Mouse (Mus musculus) frontal cortex, postnatal 36 days (tissue): ENCODE data around the gene Arrdc1.
"Not testable (repeated sequence)": the region's sequence is repeated elsewhere in the genome, so short reads cannot be mapped to it uniquely, and the experiment has no call there.

Experiments
- DNase-seq, 2 experiments: peaks; one replicate each; pipeline ENCODE4 v3.0.0; 2022; ENCODE audit warnings: low spot score in 2 of 2

The Arrdc1 gene

GRCm38 (mm10) chr2:24935057-24935796 lies at the start of gene Arrdc1:
Arrdc1 (minus strand) TSS chr2:24935252.
- peak; percentile 72 to 84 for DNase-seq

DNA sequence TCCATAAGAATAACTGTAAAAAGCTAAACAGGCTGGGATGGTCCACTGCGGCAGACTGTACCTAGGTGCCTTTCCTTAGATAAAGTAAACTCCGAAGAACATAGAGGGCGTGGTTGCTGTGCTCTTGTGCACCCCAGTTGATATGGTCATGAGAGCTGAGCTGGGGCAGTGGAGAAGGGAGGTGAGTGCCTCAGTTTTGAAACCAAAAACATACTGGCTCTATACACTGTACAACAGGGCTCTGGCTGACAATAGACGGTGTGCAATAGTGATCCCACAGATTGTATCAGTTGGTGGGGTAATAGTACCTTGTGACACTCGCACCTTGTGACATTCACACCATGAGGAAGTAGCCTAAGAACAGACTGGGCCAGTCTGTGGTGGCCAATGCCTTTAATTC lies 41.9 kb upstream of the Arrdc1 start:
- DNase-seq: no peak

DNA sequence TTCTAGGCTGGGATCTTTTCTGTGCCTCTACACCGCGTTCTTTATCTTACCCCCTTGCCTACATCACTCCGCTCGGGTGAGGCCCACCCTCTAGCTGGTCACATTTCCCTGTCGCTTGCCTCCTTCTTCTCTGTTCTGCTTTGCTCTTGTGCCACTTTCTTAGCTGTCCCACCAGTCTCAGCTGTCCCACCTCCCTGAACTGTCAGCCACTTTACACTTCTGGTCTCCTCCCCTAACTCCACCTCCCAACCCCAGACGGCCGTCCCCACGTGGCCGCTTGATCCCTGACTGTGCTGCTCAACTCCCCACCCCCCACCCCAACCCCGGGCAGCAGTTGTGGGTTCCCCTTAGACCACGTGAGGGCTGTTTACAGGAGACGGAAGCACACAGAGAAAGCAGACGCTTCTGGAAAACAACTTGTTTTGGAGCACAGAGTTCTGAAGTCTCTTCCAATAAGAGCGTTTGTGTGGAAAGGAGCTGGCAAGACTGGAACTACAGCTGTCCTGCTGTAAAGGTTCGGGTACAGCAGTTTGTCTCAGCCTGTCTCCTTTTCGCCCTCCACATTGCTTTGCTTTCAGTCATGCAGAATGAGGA lies 40.7 kb upstream of the Arrdc1 start, which contains the start of gene Pnpla7:
Gene Pnpla7, plus strand, starts transcription at position 330 of the 594 bp plus-strand sequence.
- DNase-seq: peak; percentile 48 to 73

GRCm38 (mm10) chr2:24974906-24975703 lies 40.1 kb upstream of the Arrdc1 start, which contains the start of gene Mrpl41:
Mrpl41 (minus strand) TSS chr2:24975098.
- DNase-seq: peak; percentile 96

DNA sequence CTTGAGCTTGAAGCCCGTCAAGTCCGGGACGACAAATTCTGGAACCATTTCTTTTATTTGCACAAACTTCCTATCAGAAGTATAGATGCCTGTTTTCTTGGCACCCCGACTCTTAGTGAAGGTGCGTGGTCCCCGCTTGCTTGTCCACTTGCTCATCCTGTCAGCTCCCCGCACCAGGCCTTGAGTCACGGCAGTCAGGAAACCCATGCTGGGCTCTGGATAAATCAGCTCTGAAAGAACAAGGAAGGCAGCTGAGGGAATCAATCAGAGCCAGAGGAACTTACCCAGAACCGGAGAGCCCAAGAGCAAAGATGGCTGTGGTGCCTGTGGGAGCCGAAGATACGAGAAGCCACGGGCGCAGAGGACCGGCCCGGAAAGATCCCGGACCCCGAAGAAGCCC lies 39.4 kb upstream of the Arrdc1 start:
- DNase-seq: not testable (repeated sequence)

GRCm38 (mm10) chr2:24970386-24970785 lies 35.3 kb upstream of the Arrdc1 start:
- no peak for DNase-seq

DNA sequence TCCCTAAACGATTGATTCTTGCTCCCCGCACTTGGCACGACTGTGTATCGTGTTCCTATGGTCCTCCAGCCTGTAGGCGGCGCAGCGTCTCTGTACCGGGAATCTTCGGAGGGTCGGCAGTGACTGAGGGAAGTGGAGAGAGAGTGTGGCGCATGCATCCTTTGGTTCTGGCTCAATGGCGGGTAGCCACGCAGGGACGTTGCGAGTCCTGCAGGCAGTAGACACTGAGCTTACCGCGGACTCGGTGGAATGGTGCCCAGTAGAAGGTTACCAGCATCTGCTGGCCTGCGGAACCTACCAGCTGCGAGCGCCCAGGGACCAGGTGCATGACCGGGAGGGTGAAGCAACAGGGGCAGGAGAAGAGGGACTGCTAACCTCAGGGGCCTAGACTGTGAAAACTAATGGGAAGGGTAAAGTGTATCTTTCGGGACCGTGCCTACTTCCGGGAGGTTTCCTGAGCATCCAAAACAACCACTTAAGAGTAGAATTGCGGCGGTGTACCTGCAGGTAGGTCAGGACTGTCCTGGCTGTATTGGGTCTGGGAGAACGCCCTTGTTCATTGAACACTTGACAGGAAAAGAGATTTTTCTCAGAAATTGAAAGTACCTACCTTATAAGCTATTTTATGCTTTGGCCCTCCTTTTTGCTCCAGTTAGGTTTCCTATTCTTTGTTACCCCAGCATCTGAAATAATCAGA lies 27.4 kb upstream of the Arrdc1 start, which contains the start of gene Dph7:
Gene Dph7, plus strand, starts transcription at position 97 of the 697 bp plus-strand sequence.
- peak; percentile 91 for DNase-seq

DNA sequence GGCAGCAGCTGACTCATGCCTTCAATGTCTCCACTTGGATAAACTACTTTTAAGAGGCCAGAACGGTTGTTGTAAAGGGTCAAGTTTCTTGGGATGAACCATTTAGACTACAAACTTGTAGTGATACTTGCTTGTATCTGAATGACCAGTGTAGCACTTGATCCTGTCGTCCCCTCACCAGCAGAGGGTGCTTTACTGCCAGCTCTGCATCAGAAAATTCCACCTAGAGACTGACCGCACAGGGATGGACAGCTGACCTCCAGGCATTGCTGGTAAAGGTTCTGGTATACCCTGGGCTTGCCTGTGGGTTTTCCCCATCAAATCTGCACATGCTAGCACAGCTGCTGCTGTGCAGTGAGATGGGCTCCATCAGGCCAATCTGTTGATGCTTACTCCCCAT lies 25.9 kb upstream of the Arrdc1 start:
- peak in 1 of 2 experiments; percentile 38 for DNase-seq

- no peak for DNase-seq
Measured at GRCm38 (mm10) chr2:24952537-24953055, 17.5 kb upstream of the Arrdc1 start.

- DNase-seq: no peak
Measured at GRCm38 (mm10) chr2:24950189-24950535, 15.1 kb upstream of the Arrdc1 start.

DNA sequence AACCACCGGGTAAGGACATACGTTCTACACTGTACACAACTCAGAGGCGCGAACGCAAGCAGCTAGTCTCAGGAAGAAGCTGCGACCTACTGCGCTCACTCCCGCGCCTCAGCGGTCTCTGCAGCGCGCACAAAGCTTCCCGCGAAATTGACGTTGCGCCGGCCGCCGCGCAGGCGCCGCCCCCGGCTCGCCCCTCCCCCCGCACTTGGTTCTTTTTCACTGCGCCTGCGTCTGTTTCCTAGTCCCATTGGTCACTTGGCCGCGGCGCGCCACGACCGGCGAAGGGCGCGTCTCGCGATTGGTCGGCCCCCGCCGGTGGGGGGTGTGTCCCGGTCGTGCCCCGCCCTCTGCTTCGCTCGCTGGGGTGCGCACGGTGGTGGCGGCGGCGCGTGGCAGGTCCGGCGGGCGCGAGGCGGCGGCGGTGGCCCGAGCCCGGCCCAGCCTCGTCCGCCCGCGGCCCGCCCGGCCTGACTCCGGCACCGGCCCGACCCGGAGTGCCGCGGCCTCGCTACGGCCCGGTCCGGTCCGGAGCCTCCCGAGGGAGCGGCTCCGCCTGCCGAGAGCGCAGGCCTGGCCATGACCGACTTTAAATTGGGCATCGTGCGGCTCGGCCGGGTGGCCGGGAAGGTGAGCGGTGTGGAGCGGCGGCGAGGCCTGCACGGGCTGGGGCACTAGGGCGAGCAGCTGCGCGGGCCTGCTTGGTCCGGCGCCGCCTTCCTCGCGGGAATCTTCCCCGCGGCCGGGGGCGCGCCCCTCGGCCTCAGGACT lies 14.6 kb upstream of the Arrdc1 start, which contains the start of gene Zmynd19:
Gene Zmynd19, plus strand, starts transcription at position 372 of the 768 bp plus-strand sequence.
- DNase-seq: peak; percentile 96 to 97

- DNase-seq: not testable (repeated sequence)
Measured at GRCm38 (mm10) chr2:24944304-24944703, 9.3 kb upstream of the Arrdc1 start.

DNA sequence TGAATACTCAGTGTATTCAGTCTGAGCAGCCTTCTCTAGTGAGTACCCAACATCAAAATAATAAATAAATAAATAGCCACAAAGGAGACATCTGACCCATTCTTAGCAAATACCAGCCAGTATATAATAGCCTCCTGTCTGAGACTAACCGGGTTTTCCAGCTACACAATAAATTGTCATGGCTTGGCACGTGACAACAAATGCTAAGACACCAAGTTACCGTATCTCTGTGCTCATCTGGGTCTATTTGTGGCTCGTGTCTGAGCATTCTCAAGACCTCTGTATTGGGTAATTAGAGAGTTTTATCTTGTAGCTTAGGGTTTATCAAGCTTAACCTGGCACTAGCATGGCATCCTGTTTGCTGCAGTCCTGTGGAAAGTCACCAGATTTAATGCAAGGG lies 7.0 kb upstream of the Arrdc1 start:
- no peak for DNase-seq

DNA sequence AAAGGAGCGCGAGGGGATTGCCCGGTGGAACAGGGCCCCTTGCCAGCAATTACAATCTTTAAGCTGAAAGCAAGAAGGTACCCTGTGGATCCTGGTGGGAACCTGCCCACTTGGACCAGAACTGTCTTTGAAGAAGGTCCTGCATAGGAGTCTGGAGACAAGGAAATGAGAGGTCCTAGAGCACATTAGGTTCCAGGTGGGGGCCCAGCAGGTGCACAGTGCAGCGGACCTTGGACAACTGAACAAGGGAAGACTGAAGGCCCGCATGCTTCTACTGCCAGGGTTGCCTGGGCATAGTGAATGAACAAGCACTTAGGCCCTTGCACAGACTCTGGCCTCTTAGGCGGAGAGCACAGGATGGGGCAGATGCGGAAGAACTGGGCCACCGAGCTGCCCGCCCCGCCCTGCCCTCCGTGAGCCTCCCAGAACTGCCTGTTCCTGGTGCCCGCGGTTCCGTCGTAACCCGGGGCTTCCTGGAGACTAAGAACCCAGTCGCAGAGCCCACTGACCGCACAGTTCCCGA lies 550 bp downstream of the Arrdc1 start:
- DNase-seq: peak in 1 of 2 experiments; percentile 16

DNA sequence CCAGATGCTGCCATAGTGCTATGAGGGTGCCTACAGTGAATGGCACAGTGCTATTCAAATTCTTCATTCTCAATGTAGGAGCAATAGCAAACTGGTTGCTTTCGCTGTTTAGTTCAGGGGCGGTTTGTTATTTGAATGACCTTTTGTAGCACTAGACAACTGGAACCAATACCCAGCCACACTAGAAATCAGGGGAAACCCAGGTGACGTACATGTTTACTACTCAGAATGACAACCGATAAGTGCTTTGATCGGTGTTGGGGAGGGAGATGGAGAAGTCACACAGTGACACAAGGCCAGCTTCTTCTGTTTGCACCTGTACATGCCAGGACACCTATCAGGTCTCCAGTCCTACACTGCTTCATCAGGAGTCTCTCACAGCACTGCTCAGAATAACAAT lies 5.5 kb downstream of the Arrdc1 start:
- no peak for DNase-seq

- no peak for DNase-seq
Measured at GRCm38 (mm10) chr2:24929119-24929518, 5.9 kb downstream of the Arrdc1 start.

- DNase-seq: no peak
Measured at GRCm38 (mm10) chr2:24927810-24928479, 7.1 kb downstream of the Arrdc1 start.

GRCm38 (mm10) chr2:24926965-24927358 lies 8.1 kb downstream of the Arrdc1 start:
- DNase-seq: no peak

DNA sequence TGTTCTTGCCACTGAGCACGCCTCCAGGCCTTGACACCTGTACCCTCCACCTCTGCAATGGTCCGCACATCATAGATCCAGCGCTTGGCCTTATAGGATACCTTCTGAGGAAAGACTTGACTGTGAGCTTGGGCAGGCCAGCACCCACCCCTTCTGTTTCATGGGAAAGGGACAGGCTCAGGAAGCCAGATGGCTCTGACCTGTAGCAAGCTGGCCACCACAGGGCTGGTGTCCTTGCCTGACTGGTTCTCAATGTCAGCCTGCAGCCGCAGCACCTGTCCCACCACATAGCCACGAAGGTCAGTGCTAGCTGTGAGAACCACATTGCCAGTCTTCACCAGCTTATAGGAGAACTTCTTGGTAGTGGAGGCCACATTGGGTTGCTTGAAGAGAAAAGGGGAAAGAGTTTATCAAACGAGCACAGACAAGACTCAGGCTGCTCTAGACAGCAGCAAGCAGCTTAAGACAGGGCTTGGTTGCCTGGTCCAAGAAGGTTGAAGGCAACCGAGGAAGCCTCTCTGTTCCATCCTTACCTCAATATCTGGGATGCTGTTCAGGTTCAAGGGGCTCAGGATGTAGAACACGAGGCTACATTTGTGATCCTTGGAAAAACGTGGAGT lies 8.6 kb downstream of the Arrdc1 start:
- no peak for DNase-seq
